Mouse (Mus musculus) testis, adult 2 months (tissue): ENCODE results near the gene Wdr6. TPM values are rescaled to one million over a fixed set of nuclear protein-coding genes. Genes with fewer than 3 reads are reported as not detected.

ENCODE experiments used
- H3K27ac ChIP-seq: fragments of 200-500 bp; 2 replicates; pipeline ENCODE4 v1.5.1; 2012; ENCODE audit warnings: low read depth, low read length; ENCODE audit not compliant: control insufficient read depth, insufficient read depth
- H3K27me3 ChIP-seq: fragments of 200-500 bp; 2 replicates; pipeline ENCODE4 v1.6.1; 2012; ENCODE audit warnings: mild to moderate bottlenecking, low read length, moderate library complexity; ENCODE audit not compliant: control insufficient read depth, insufficient read depth
- H3K36me3 ChIP-seq: fragments of 200-500 bp; 2 replicates; pipeline ENCODE4 v1.6.1; 2012; ENCODE audit warnings: mild to moderate bottlenecking, low read length; ENCODE audit not compliant: control insufficient read depth, insufficient read depth
- H3K4me1 ChIP-seq: fragments of 200-500 bp; 2 replicates; pipeline ENCODE4 v1.6.1; 2012; ENCODE audit warnings: low read length; ENCODE audit not compliant: control insufficient read depth, insufficient read depth
- H3K4me3 ChIP-seq: fragments of 200-500 bp; 2 replicates; pipeline ENCODE4 v1.5.1; 2012; ENCODE audit warnings: low read depth, mild to moderate bottlenecking, low read length, moderate library complexity, mixed read lengths; ENCODE audit not compliant: control insufficient read depth
- CTCF ChIP-seq: fragments of 200-500 bp; IDR thresholded peaks from 2 replicates; pipeline ENCODE4 v1.5.1; 2012; ENCODE audit warnings: low read depth, mild to moderate bottlenecking, inconsistent platforms, low read length, moderate library complexity; ENCODE audit not compliant: control insufficient read depth, insufficient read depth, insufficient replicate concordance
- POLR2A ChIP-seq: fragments of 200-500 bp; IDR thresholded peaks from 2 replicates; pipeline ENCODE4 v1.6.1; 2012; ENCODE audit warnings: low read depth, mild to moderate bottlenecking, inconsistent platforms, low read length, moderate library complexity; ENCODE audit not compliant: control insufficient read depth
- polyA plus RNA-seq: library from polyadenylated mRNA; depleted of rRNA; stranded (reverse); fragments of >200 nt; gene quantifications from 2 replicates; pipeline ENCODE4 v1.2.3, GENCODE M21; 2012

Gene Wdr6
- polyA plus RNA-seq, 1 experiment, result 13.5 TPM

DNA sequence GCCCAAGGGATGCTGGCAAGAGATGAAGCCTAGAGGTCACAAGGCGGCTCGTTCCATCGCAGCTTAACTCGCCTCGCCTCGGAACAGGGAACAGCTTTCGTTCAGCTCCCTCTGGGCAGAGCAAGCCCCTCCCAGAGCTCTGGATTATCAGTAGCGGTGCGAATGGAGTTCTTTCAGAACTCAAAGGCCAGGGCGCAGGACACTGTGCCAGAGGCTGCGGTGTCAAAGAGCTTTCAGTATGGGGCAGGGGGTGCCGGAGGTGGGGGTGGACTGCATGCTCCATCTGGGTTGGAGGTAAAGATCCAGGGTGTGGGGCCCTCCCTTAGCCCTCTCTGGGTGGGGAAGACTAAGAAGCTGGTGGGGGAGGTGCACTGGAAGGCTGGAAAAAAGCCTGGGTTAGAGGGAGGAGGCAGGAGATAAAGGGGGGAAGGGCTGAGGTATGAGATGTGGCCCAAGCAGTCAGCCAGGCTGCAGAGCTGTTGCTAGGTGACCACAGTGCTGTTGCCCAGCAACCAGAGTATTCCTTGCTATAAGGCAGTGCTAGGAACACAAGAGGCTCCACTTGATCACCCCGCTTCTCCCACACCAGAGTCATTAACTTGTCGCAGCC is 9.1 kb upstream of the Wdr6 start:
- H3K4me3 ChIP-seq, result no peak overlapping the region
- H3K36me3 ChIP-seq, result no peaks in the 10 kb centered on the region
- H3K4me1 ChIP-seq, result peaks cover 10% of the 10 kb centered on the region
- TF ChIP-seq POLR2A (no peak), CTCF (no peak)
- no peaks in the 10 kb centered on the region for H3K27me3 ChIP-seq
- no peak overlapping the region for H3K27ac ChIP-seq

DNA sequence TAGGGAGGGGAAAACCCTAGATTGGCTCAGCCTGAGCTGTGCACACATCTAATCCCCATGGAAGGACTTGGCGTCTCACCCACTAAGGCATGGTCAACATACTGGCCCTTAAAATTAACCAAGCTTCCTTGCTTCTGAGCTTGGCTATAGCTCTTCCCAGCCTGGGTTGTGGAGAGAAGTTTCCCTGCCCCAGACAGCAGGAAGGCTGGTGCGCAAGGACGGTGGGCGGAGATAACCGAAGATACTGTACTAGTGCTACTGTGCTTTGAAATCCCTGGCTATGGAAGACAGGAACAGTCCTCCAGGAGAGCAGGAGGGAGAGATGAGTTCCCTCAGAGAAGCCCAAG is 778 bp upstream of the Wdr6 start:
- Histone ChIP-seq H3K4me1 (peaks cover 20% of the 10 kb centered on the region), H3K27ac (peak overlapping the region; percentile 85), H3K4me3 (peak overlapping the region; percentile 93), H3K36me3 (no peaks in the 10 kb centered on the region), H3K27me3 (no peaks in the 10 kb centered on the region)
- TF ChIP-seq CTCF (no peak), POLR2A (no peak)

DNA sequence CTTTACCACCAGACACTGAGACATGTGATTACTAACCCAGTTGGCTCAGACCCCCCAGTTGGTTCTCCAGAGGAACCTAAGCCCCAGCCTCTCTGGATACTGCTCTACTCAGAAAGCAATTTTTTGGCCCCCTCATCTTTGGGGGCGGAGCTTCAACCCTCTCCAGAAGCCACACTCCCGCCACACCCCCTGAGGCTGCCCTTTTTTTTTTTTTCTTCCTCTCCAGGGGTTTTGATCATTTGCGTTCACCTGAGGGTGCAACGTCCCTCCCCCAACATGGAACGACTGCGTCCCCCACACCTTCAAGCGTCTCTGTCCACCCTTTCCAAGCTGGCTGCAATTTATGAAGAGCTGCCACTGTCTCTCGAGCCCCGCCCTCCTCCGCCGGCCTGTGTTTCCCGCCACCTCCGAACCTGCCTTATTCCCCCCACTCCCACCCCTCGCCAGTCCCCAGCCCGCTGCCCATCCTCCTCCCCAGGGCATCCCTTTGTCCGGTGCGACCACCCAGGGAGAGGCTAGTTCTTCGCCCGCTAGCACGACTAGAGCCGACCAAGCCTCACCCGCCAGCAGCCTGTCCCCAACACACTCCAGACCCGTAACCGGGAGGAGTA is 500 bp downstream of the Wdr6 start:
- Histone ChIP-seq H3K27ac (peak overlapping the region; percentile 83), H3K4me1 (peaks cover 20% of the 10 kb centered on the region), H3K4me3 (peak overlapping the region; percentile 93), H3K36me3 (no peaks in the 10 kb centered on the region; the same call in 1 of the 2 replicates), H3K27me3 (no peaks in the 10 kb centered on the region)
- TF ChIP-seq CTCF (no peak), POLR2A (no peak)

GRCm38 (mm10) chr9:108577025-108577424 is 1.5 kb downstream of the Wdr6 start:
- Histone ChIP-seq H3K4me1 (peaks cover 20% of the 10 kb centered on the region), H3K4me3 (no peak overlapping the region), H3K36me3 (no peaks in the 10 kb centered on the region; the same call in 1 of the 2 replicates), H3K27me3 (no peaks in the 10 kb centered on the region), H3K27ac (no peak overlapping the region)
- no peak for TF ChIP-seq CTCF
- TF ChIP-seq POLR2A, result no peak

DNA sequence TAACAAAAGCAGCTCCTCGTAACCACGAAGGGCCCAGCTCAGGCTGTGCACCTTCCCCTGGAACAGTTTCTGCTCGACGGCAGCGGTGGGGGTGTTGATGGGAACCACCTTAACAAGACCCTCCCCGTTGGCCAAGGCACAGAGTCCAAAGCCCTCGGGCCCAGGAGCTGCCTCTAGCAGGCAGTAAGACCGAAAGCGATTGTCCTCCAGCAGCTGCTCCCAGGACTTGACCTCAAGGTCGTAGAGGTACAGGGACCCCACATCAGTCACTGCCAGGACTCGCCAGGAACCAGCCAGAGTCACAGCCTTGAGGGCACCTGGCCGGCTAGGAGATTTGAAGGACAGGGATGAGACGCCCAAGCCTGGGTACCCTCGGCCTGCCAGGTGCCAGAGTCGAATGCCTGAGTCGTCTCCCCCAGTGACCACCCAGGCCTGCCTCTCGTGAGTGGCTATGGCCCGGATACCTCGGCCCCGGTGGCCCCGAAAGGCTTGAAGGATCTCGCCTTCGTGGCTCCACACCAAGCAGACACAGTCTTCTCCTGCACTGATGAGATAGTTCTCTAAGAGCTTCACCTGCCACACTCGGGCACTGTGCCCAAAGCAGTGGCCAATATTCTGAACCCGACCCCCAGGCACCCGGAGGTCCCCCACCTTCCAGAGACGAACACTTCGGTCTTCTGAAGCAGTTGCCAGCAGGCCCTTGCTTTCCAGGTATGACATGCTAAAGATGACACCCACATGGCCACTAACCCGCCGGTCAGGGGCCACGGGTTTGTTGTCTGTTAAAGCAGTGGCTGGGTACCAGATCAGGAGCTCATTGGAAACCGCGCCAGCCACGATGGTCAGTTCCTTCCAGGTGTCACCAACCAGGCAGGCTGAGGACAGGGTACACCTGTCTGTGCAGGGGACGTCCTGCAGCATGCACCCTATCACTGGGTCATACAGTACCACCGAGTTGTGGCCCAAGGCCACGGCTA is 2.9 kb downstream of the Wdr6 start:
- H3K36me3 ChIP-seq, result no peaks in the 10 kb centered on the region; the same call in none of the 2 replicates
- peaks cover 24% of the 10 kb centered on the region for H3K4me1 ChIP-seq
- TF ChIP-seq POLR2A, result no peak
- TF ChIP-seq CTCF, result no peak
- H3K4me3 ChIP-seq, result no peak overlapping the region
- H3K27ac ChIP-seq, result no peak overlapping the region
- no peaks in the 10 kb centered on the region for H3K27me3 ChIP-seq

GRCm38 (mm10) chr9:108574921-108575320 is 3.6 kb downstream of the Wdr6 start:
- H3K4me1 ChIP-seq, result peaks cover 31% of the 10 kb centered on the region
- H3K36me3 ChIP-seq, result no peaks in the 10 kb centered on the region; the same call in none of the 2 replicates
- no peak for TF ChIP-seq CTCF
- TF ChIP-seq POLR2A, result no peak
- H3K27ac ChIP-seq, result no peak overlapping the region
- H3K4me3 ChIP-seq, result no peak overlapping the region
- H3K27me3 ChIP-seq, result no peaks in the 10 kb centered on the region
